Mouse (Mus musculus) liver, embryonic 12.5 days (tissue): Measurements from ENCODE around the gene Gusb. TPM values are rescaled to one million over a fixed set of nuclear protein-coding genes. Genes with fewer than 3 reads are reported as not detected.

ENCODE experiments used
- ATAC-seq: fragments of 200-750 bp; cut with Nextera tagmentation; 2 replicates; pipeline ENCODE4 v1.8.0; 2017; ENCODE audit warnings: moderate number of reproducible peaks, mild to moderate bottlenecking, moderate library complexity
- H3K27ac ChIP-seq: fragments of 300-500 bp; sonication (generic); 2 replicates; pipeline ENCODE4 v1.5.1; 2016; ENCODE audit warnings: mild to moderate bottlenecking
- H3K27me3 ChIP-seq: fragments of 300-500 bp; sonication (generic); replicated peaks from 2 replicates; pipeline ENCODE4 v1.6.1; 2016; ENCODE audit warnings: mild to moderate bottlenecking, moderate library complexity
- H3K36me3 ChIP-seq: fragments of 300-500 bp; sonication (generic); 2 replicates; pipeline ENCODE4 v1.6.1; 2016; ENCODE audit warnings: mild to moderate bottlenecking, moderate library complexity
- H3K4me1 ChIP-seq: fragments of 300-500 bp; sonication (generic); 2 replicates; pipeline ENCODE4 v1.6.1; 2016
- H3K4me2 ChIP-seq: fragments of 300-500 bp; sonication (generic); 2 replicates; pipeline ENCODE4 v1.6.1; 2016; ENCODE audit warnings: mild to moderate bottlenecking, moderate library complexity
- H3K4me3 ChIP-seq: fragments of 300-500 bp; sonication (generic); 2 replicates; pipeline ENCODE4 v1.5.1; 2016; ENCODE audit warnings: mild to moderate bottlenecking, moderate library complexity
- H3K9ac ChIP-seq: fragments of 300-500 bp; sonication (generic); 2 replicates; pipeline ENCODE4 v1.6.1; 2016; ENCODE audit warnings: mild to moderate bottlenecking, moderate library complexity
- H3K9me3 ChIP-seq: fragments of 300-500 bp; sonication (generic); replicated peaks from 2 replicates; pipeline ENCODE4 v1.6.1; 2016; ENCODE audit warnings: mild to moderate bottlenecking, moderate library complexity
- WGBS: fragments of 180-500 bp; shearing (Covaris S2); methylation state at CpG from one replicate; pipeline ENCODE4 v1.1.7; 2016; ENCODE audit not compliant: insufficient replicate concordance; 5-methylcytosine and 5-hydroxymethylcytosine counted together
- polyA plus RNA-seq: library from polyadenylated mRNA; unstranded; fragments of >200 nt; fragmentation: Nextera tagmentation; extraction: Ambion mirVana; gene quantifications from 2 replicates; pipeline ENCODE4 v1.2.1, GENCODE M21; 2016

The Gusb gene
- polyA plus RNA-seq, 1 experiment from 2014 or later = 49.1 TPM

DNA sequence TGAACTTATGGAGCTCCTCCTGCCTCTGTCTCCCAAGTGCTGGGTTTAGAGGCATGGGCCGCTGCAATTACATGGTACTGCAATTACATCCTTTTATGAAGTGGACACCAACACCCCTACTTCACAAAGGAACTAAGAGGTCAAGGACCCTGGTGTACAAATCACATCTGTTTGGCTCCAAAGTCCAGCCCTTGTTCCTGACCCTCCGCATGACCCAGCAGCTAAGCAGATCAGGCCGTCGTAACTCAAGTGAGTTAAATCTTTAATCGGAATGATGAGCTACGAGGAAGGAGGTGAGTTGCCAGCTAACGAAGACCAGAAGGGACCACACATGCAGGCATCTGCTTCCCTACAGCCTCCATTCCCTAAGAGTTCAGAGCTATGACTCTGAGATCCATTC is 19.5 kb upstream of the Gusb start:
- Histone ChIP-seq H3K9ac (no peak overlapping the region), H3K4me2 (peak overlapping the region; percentile 3)
- 74% methylated on average over 7 of the region's 7 CpGs for WGBS

DNA sequence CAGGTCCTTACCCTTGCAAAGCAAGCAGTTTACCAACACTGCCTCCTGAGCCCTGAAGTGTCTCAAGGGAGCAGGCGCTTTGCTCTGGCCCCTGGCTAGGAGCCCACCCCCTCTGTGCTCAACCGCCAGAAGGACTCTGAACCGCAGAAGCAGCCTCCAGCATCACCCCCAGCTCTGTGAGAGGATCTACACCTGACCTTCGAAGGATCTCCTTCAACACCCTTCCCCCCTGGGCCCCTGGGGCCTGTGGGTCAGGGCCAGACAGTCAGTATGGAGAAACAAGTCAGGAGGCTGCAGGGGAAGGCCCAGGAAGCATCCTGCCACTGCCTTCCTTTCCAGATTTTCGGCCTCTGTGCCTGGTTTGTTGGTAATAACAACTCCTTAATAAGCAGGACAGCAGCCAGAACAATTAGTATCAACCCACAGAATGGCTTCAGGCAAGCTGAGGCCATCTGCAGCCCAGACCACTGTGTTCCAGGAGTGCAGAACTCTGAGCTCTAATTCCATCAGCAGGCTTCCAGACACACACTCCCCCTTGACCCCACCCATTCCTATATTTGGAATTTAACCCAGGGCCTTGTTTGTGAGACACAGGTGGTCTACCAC is 18.6 kb upstream of the Gusb start:
- ATAC-seq = no peak
- no peak overlapping the region for H3K4me3 ChIP-seq
- no peaks in the 10 kb centered on the region for H3K9me3 ChIP-seq
- peaks cover 16% of the 10 kb centered on the region for H3K36me3 ChIP-seq
- 0 out of 2 replicates have a peak overlapping the region, but pooled peaks have one; percentile 1 for H3K4me2 ChIP-seq
- 0 out of 2 replicates have a peak, but pooled peaks cover 6% of the 10 kb centered on the region for H3K27me3 ChIP-seq
- H3K9ac ChIP-seq = no peak overlapping the region
- H3K27ac ChIP-seq = peak overlapping the region; percentile 33; the same call in 1 of the 2 replicates
- 61% methylated on average over 5 of the region's 5 CpGs for WGBS
- H3K4me1 ChIP-seq = peaks cover 24% of the 10 kb centered on the region

More for the DNA sequence above, 19.5 kb upstream of the Gusb start:
- no peak for ATAC-seq
- Histone ChIP-seq H3K9me3 (no peaks in the 10 kb centered on the region), H3K27me3 (0 out of 2 replicates have a peak, but pooled peaks cover 12% of the 10 kb centered on the region), H3K36me3 (peaks cover 10% of the 10 kb centered on the region), H3K27ac (no peak overlapping the region), H3K4me3 (no peak overlapping the region), H3K4me1 (peaks cover 23% of the 10 kb centered on the region)

DNA sequence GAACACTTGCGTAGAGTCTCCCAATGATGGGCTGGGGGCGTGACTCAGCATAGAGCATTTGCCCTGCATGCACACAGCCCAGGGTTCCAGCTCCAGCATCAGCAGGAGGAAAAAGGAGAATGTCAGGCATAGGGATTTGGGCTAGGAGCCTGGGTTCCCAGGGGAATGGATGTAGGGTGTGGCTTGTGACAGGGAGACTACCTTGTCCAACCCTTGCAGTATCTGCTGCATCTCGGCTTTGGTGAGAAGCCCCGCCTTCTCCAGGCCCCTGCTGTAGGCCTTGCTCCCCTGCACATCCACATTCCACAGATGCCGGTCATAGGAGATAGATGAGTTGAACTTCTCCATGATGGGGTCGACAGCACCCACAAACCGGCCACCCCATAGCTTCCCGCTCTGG is 16.6 kb upstream of the Gusb start:
- no peak overlapping the region for H3K9ac ChIP-seq
- no peaks in the 10 kb centered on the region for H3K9me3 ChIP-seq
- H3K4me1 ChIP-seq = peaks cover 27% of the 10 kb centered on the region
- ATAC-seq = no peak
- peaks cover 35% of the 10 kb centered on the region for H3K36me3 ChIP-seq
- 68% methylated on average over 8 of the region's 8 CpGs for WGBS
- H3K27me3 ChIP-seq = no peaks in the 10 kb centered on the region
- no peak overlapping the region for H3K4me2 ChIP-seq
- no peak overlapping the region for H3K4me3 ChIP-seq
- no peak overlapping the region for H3K27ac ChIP-seq

DNA sequence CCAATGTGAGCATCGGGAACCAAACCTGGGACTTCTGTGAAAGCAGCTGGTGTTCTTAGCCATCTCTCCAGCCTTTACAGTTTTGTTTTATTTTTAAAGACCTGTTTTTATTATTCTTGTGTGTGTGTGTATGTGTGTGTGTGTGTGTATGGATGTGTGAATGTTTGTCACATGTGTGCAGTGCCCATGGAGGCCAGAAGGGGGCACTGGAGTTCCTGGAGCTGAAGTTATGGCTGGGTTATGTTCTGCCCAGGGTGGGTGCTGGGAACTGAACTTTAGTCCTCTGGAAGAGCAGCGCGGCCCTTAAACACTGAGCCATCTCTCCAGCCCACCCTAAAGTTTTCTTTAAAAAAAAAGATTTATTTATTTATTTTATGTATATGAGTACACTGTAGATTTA is 12.3 kb upstream of the Gusb start:
- Histone ChIP-seq H3K27ac (no peak overlapping the region), H3K27me3 (no peaks in the 10 kb centered on the region), H3K36me3 (peaks cover 73% of the 10 kb centered on the region), H3K9ac (no peak overlapping the region), H3K9me3 (peaks cover 15% of the 10 kb centered on the region), H3K4me1 (peaks cover 14% of the 10 kb centered on the region), H3K4me3 (no peak overlapping the region), H3K4me2 (no peak overlapping the region)
- WGBS = 92% methylated on average over 3 of the region's 3 CpGs
- ATAC-seq = no peak

DNA sequence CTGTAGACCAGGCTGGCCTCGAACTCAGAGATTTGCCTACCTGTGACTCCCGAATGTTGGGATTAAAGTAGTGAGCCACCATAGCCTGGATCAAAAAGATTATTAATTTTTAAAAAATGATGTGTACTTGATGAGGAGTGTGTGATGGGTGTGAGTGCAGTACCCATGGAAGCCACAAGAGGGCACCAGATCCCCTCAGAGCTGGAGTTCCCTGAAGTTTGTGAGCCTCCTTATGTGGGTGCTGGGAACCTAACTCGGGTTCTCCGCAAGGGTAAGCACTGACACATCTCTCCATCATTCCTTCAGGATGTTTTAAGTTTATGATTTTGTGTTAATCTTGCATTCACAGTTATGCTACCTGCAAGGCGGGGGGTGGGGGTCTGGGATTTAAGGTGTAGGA is 8.1 kb upstream of the Gusb start:
- 81% methylated on average over 5 of the region's 5 CpGs for WGBS
- Histone ChIP-seq H3K36me3 (peaks cover 53% of the 10 kb centered on the region), H3K27ac (no peak overlapping the region), H3K4me1 (peaks cover 8% of the 10 kb centered on the region), H3K4me2 (no peak overlapping the region), H3K4me3 (no peak overlapping the region), H3K9ac (no peak overlapping the region), H3K27me3 (no peaks in the 10 kb centered on the region), H3K9me3 (peaks cover 15% of the 10 kb centered on the region)
- ATAC-seq = no peak

DNA sequence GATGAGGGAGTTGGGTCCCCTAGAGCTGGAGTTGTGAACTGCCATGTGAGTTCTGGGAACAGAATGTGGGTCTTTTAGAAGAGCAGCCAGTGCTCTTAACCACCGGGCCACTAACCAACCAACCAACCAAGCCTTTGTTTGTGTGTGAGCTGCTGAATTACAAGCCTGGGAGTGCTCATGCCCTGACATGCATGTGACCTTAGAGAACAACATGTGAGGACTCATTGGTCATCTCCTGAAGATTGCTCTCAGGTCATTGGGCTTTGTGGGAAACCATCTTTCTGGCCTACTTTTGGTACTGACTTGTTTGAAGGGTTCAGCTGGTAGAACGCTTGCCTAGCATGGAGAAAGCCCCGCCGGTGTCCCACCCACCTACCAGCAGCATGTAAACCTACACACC is 6.9 kb upstream of the Gusb start:
- 82% methylated on average over 4 of the region's 4 CpGs for WGBS
- Histone ChIP-seq H3K27ac (no peak overlapping the region), H3K4me1 (peaks cover 8% of the 10 kb centered on the region), H3K4me2 (no peak overlapping the region), H3K9me3 (peaks cover 15% of the 10 kb centered on the region), H3K36me3 (peaks cover 41% of the 10 kb centered on the region), H3K4me3 (no peak overlapping the region), H3K9ac (no peak overlapping the region), H3K27me3 (no peaks in the 10 kb centered on the region)
- ATAC-seq = no peak

DNA sequence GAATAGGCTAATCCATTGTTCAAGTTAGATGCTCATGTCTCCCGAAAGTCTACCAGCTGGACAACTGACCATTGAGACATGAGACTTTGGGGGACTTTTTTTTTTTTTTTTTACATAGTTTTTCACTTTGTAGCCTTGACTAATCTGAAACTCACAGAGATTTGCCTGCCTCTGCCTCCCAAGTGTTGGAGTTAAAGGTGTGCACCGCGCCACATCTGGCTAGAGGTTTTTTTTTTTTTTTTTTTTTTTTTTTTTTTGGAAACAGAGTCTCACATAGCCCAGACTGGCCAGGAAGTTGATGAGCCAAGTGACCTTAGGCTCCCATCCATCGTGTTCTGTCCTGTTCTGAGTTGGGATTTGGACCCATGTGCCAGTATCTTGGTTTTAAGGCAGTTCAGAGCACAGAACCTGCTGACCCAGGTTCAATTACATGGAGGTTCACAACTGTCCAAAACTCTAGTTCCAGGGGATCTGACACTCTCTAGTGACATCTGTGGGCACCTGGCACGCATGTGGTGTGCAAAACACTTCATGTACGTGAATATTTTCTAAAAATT is 5.3 kb upstream of the Gusb start:
- H3K4me3 ChIP-seq = no peak overlapping the region
- H3K9ac ChIP-seq = no peak overlapping the region
- H3K9me3 ChIP-seq = peaks cover 15% of the 10 kb centered on the region
- peaks cover 30% of the 10 kb centered on the region for H3K36me3 ChIP-seq
- H3K4me1 ChIP-seq = peaks cover 13% of the 10 kb centered on the region
- H3K4me2 ChIP-seq = no peak overlapping the region
- WGBS = 64% methylated on average over 6 of the region's 6 CpGs
- ATAC-seq = no peak
- no peaks in the 10 kb centered on the region for H3K27me3 ChIP-seq
- H3K27ac ChIP-seq = no peak overlapping the region

DNA sequence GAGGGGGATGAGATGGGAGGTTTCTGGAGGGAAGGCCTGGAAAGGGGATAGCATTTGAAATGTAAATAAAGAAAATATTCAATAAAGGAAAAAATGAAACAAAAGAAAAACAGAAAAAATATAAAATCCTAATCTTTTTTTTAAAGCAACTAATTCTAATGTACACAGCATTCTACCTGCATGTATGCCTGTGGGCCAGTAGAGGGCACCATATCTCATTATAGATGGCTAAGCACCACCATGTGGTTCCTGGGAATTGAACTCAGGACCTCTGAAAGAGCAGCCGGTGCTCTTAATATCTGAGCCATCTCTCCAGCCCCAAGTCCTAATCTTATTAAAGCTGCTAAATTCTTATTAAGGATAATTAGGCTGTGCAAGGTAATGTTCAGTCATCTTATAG is 4.5 kb upstream of the Gusb start:
- Histone ChIP-seq H3K4me1 (peaks cover 14% of the 10 kb centered on the region), H3K27ac (no peak overlapping the region), H3K36me3 (peaks cover 23% of the 10 kb centered on the region), H3K27me3 (no peaks in the 10 kb centered on the region), H3K9ac (no peak overlapping the region), H3K4me2 (no peak overlapping the region), H3K4me3 (no peak overlapping the region), H3K9me3 (peaks cover 15% of the 10 kb centered on the region)
- ATAC-seq = no peak
- 69% methylated on average over 1 of the region's 1 CpGs for WGBS

DNA sequence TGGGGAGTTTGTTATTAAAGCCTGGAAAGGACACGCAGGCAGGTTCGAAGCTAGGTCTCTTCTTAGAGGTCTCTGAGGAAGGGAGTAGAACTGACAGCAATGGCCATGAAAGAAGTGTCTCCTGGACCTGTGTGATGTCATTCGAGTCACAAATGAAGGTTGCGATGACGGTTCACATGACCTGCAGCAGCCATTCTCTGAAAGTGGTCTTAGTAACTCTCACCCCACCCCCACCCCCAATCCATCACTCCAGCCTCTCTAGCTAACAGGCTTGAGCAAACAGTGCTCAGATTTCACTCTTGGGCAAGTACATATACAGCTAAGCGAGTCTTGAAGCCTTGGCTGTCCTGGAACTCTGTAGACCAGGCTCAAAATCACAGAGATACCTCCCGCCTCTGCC is 380 bp upstream of the Gusb start:
- no peak for ATAC-seq
- WGBS = 51% methylated on average over 7 of the region's 7 CpGs
- Histone ChIP-seq H3K4me2 (peak overlapping the region; percentile 77), H3K36me3 (peaks cover 23% of the 10 kb centered on the region), H3K9me3 (no peaks in the 10 kb centered on the region), H3K27ac (peak overlapping the region; percentile 79), H3K4me1 (peaks cover 34% of the 10 kb centered on the region), H3K4me3 (peak overlapping the region; percentile 73), H3K27me3 (no peaks in the 10 kb centered on the region), H3K9ac (peak overlapping the region; percentile 82)

DNA sequence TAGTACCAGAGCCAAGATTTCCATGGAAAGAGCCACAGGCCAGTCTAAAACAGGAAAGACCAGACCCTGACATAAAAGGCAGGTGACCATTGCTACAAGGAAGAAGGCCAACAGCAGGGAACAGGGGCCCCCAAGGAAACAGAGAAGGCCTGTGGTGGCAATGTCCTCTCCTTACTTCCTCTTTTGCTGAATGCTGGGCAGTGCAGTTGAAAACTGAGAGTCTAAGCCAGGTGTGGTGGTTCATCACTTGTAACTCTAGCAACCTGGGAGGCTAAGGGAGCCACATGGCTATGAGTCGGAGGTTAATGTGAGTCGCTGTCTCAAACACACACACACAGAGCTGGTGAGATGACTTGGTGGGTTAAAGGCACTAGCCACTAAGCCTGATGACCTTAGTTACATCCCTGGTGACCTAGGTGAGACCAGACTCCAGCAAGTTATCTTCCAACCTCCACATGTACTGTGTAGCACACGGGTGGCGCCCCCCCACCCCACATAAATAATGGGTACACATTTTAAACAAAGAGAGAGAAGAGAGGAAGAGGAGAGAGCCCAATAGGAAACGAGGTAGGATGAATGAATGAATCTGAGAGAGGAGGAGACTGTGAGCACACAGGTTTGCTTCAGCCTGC is 1.4 kb downstream of the Gusb start:
- WGBS = 24% methylated on average over 5 of the region's 5 CpGs
- H3K36me3 ChIP-seq = peaks cover 40% of the 10 kb centered on the region
- peak overlapping the region; percentile 82 for H3K9ac ChIP-seq
- peaks cover 38% of the 10 kb centered on the region for H3K4me1 ChIP-seq
- H3K4me2 ChIP-seq = peak overlapping the region; percentile 77
- H3K4me3 ChIP-seq = peak overlapping the region; percentile 73
- ATAC-seq = no peak
- H3K9me3 ChIP-seq = no peaks in the 10 kb centered on the region
- H3K27me3 ChIP-seq = no peaks in the 10 kb centered on the region
- peak overlapping the region; percentile 33 for H3K27ac ChIP-seq

DNA sequence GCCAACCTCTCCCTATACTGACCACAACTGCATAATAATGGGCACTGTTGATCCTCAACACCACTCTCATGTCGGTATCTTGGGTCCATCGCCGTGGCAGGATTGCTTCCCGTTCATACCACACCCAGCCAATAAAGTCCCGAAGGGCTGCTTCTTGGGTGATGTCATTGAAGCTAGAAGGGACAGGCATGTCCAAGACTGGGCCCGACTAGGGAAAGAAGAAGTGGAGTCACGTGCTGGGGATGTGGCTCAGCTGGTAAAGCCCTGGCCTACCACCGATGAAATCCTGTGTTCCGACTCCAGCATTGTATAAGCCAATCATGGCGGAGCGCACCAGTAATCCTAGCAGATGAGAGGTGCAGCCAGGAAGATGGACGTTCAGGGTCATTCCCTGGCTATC is 2.1 kb downstream of the Gusb start:
- peak overlapping the region; percentile 33; the same call in 1 of the 2 replicates for H3K27ac ChIP-seq
- ATAC-seq = no peak
- WGBS = 76% methylated on average over 12 of the region's 12 CpGs

DNA sequence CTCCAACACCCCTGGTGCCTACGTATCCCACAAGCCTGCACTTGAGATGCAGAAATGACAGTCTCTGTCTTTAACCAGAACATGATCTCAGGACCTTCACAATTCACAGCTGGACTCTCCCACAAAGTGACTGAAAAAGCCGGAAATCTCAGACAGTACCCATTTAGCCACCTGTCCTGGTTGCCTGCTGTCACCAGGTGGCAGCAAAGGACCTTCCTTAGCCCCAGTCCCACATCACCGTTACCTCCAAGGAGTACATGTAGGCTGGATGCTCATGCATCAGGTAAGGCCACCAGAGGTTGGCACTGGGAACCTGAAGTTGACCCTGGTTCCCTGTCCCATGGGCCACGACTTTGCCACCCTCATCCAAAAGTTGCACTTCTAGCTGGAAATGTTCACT is 3.8 kb downstream of the Gusb start:
- no peak for ATAC-seq
- H3K9me3 ChIP-seq = no peaks in the 10 kb centered on the region
- no peak overlapping the region for H3K4me2 ChIP-seq
- H3K36me3 ChIP-seq = peaks cover 57% of the 10 kb centered on the region
- H3K27ac ChIP-seq = no peak overlapping the region
- peaks cover 38% of the 10 kb centered on the region for H3K4me1 ChIP-seq
- no peak overlapping the region for H3K4me3 ChIP-seq
- 56% methylated on average over 4 of the region's 4 CpGs for WGBS
- no peaks in the 10 kb centered on the region for H3K27me3 ChIP-seq
- no peak overlapping the region for H3K9ac ChIP-seq

More for the DNA sequence above, 2.1 kb downstream of the Gusb start:
- Histone ChIP-seq H3K9ac (no peak overlapping the region), H3K4me2 (peak overlapping the region; percentile 77), H3K36me3 (peaks cover 48% of the 10 kb centered on the region), H3K9me3 (no peaks in the 10 kb centered on the region), H3K4me1 (peaks cover 38% of the 10 kb centered on the region), H3K27me3 (no peaks in the 10 kb centered on the region), H3K4me3 (no peak overlapping the region)
